Mouse (Mus musculus) gastrocnemius, adult 2 months (tissue): ENCODE results near the gene Thap4. TPM values are rescaled to one million over a fixed set of nuclear protein-coding genes. Genes with fewer than 3 reads are reported as not detected.

Experiments used
- DNase-seq: peaks from one replicate; pipeline ENCODE4 v3.0.0; 2022
- H3K27ac ChIP-seq: fragments of 200-600 bp; 2 replicates; pipeline ENCODE4 v1.8.1; 2022; ENCODE audit warnings: mild to moderate bottlenecking
- H3K4me3 ChIP-seq: fragments of 200-600 bp; 2 replicates; pipeline ENCODE4 v1.8.1; 2022; ENCODE audit warnings: mild to moderate bottlenecking, moderate library complexity
- CTCF ChIP-seq: fragments of 200-600 bp; IDR thresholded peaks from 2 replicates; pipeline ENCODE4 v1.8.1; 2022; ENCODE audit warnings: antibody characterized with exemption, mild to moderate bottlenecking, moderate library complexity
- intact Hi-C: fragments of 180-260 bp; cut with DNase I; formaldehyde crosslinking; loops from one replicate; pipeline ENCODE4 v1.15.1; 2025
- total RNA-seq, 2 experiments: library from RNA; stranded (reverse); gene quantifications; 2 replicates each; pipeline ENCODE4 v1.2.3; 2021

Thap4 gene
- total RNA-seq, 2 experiments from 2014 or later = 70.0 to 94.1 TPM

- no peak overlapping the region for H3K27ac ChIP-seq
- TF ChIP-seq CTCF = no peak
- DNase-seq = no peak
- intact Hi-C loops = no loop called here
- H3K4me3 ChIP-seq = no peak overlapping the region
Observed at GRCm38 (mm10) chr1:93699159-93699558, 55.5 kb downstream of the Thap4 start.

- intact Hi-C loops = no loop called here
- no peak overlapping the region for H3K27ac ChIP-seq
- DNase-seq = no peak
- H3K4me3 ChIP-seq = no peak overlapping the region
- no peak for TF ChIP-seq CTCF
Observed at GRCm38 (mm10) chr1:93697317-93697716, 57.3 kb downstream of the Thap4 start.

- DNase-seq = peak; percentile 83
- Histone ChIP-seq H3K27ac (peak overlapping the region; percentile 82), H3K4me3 (no peak overlapping the region)
- no peak for TF ChIP-seq CTCF
- intact Hi-C loops = no loop called here
Observed at GRCm38 (mm10) chr1:93694966-93695365, 59.7 kb downstream of the Thap4 start.

GRCm38 (mm10) chr1:93693943-93694342 is 60.7 kb downstream of the Thap4 start:
- Histone ChIP-seq H3K27ac (no peak overlapping the region), H3K4me3 (no peak overlapping the region)
- intact Hi-C loops = no loop called here
- no peak for DNase-seq
- no peak for TF ChIP-seq CTCF

DNA sequence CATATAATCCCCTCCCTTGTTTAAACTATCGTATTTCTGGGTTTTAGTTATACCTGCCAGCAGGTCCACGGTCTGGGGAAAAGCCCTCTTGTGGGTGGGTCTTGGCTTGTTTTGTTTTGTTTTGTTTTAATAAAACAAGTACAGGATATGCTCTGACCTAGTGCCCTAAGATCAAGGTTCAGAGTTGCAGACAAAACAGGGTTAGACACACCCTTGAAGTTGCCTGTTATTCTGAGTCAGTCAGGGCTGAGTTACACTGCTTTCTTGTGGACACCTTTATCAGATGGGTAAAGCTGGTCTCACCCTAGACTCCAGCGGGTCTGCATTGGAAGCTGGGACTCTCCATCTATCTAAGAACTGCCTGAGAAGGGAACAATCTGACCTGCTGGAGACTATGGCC is 61.2 kb downstream of the Thap4 start:
- no peak for TF ChIP-seq CTCF
- DNase-seq = no peak
- no peak overlapping the region for H3K4me3 ChIP-seq
- H3K27ac ChIP-seq = no peak overlapping the region
- intact Hi-C loops = no loop called here

DNA sequence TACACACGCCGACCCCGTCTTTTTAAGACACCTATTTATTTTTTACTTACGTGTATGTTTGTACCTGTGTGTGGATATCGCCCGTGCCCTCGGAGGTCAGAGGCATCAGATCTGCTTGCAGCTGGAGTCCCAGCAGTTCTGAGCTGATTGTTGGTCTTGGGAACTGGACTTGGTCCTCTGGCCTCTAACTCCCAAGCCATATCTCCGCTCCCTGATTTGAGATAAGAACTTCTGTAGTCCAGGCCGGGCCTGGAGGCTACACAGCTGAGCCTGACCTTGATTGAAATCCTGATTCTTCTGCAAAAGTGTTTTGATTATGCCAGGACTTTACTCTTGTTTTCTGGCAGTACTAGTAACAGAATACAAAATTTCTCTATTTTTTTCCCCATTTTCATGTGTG is 61.9 kb downstream of the Thap4 start:
- DNase-seq = no peak
- intact Hi-C loops = no loop called here
- H3K27ac ChIP-seq = no peak overlapping the region
- TF ChIP-seq CTCF = no peak
- no peak overlapping the region for H3K4me3 ChIP-seq

DNA sequence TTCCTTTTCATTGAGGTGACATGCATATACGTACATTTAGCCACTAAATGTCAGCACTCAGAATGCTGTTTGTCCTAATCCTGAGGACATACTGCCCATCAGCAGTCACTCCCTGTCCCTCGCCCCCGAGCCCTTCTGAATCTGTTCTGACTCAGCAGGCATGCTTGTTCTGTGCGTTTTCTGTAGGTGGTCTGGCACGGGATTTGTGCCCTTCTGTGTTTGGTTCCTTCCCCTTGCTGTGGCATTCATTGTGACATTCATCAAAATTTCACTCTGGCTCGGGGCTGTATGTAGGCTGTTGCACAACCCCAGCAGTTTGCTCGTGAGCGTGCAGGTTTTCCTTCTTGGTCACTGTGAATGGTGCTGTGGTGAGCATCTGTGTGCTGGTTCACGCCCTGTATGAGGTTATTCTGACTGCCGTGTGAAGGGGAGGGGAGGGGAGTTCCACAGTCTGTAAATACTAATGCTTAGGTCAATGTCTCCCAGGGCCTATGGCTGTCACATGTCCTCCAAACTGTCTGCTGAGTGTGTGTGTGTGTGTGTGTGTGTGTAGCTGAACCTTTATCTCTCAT is 62.8 kb downstream of the Thap4 start:
- Histone ChIP-seq H3K27ac (no peak overlapping the region), H3K4me3 (no peak overlapping the region)
- no peak for TF ChIP-seq CTCF
- intact Hi-C loops = no loop called here
- DNase-seq = no peak

GRCm38 (mm10) chr1:93691106-93691505 is 63.6 kb downstream of the Thap4 start:
- DNase-seq = no peak
- Histone ChIP-seq H3K4me3 (no peak overlapping the region), H3K27ac (no peak overlapping the region)
- TF ChIP-seq CTCF = no peak
- intact Hi-C loops = no loop called here

- intact Hi-C loops = no loop called here
- TF ChIP-seq CTCF = no peak
- no peak overlapping the region for H3K27ac ChIP-seq
Observed at GRCm38 (mm10) chr1:93689901-93690496, 64.7 kb downstream of the Thap4 start.

GRCm38 (mm10) chr1:93688154-93688553 is 66.5 kb downstream of the Thap4 start:
- intact Hi-C loops = no loop called here
- Histone ChIP-seq H3K4me3 (no peak overlapping the region), H3K27ac (no peak overlapping the region)
- DNase-seq = no peak
- TF ChIP-seq CTCF = no peak

More at GRCm38 (mm10) chr1:93689901-93690496, 64.7 kb downstream of the Thap4 start:
- no peak for DNase-seq
- no peak overlapping the region for H3K4me3 ChIP-seq

DNA sequence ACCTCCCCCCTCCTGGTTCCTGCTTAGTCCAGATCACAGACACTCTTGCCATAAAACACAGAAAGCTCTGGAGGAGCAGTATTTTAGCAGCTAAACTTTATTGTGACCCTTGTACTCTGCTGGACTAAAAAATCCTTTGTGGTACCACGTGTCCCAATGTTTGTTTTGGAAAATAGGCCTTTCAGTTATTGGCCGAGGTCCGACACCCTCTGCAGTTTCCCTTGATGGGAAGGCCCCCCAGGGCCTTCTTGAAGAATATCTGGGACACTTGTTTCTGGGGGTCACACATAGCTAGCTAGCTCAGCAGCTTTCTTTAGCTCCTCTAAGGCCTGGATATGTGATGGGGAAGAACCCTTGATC is 67.7 kb downstream of the Thap4 start:
- H3K4me3 ChIP-seq = peak overlapping the region; percentile 72
- intact Hi-C loops = no loop called here
- peak overlapping the region; percentile 54 for H3K27ac ChIP-seq
- TF ChIP-seq CTCF = no peak
- no peak for DNase-seq

- Histone ChIP-seq H3K27ac (peak overlapping the region; percentile 54), H3K4me3 (peak overlapping the region; percentile 72)
- intact Hi-C loops = no loop called here
- TF ChIP-seq CTCF = peak; percentile 45
- DNase-seq = peak; percentile 53
Observed at GRCm38 (mm10) chr1:93686245-93686960, 68.3 kb downstream of the Thap4 start.

GRCm38 (mm10) chr1:93685401-93686244 is 69.0 kb downstream of the Thap4 start, which contains the start of gene Bok:
Bok (plus strand) TSS chr1:93685660.
- Histone ChIP-seq H3K27ac (peak within 1 kb of the TSS; percentile 54), H3K4me3 (peak within 1 kb of the TSS; percentile 72)
- intact Hi-C loops = no loop called here
- peak; percentile 90 for DNase-seq
- TF ChIP-seq CTCF = no peak
